Mouse (Mus musculus): ENCODE data around the gene Fgl2. TPM values are rescaled to one million over a fixed set of nuclear protein-coding genes. Genes with fewer than 3 reads are reported as not detected.

The Fgl2 gene
- polyA plus RNA-seq (2012; rRNA removed), result 1.7 and 1.9 TPM in 2 replicates

GRCm38 (mm10) chr5:21372493-21373179, at the start of gene Fgl2:
Gene Fgl2 (plus strand): TSS chr5:21372642.

GRCm38 (mm10) chr5:21424614-21425602, 52.5 kb downstream of the Fgl2 start, which contains the start of the genes Ccdc146 and Fam185a:
Gene Ccdc146 (minus strand): TSS chr5:21424677.
Gene Fam185a (plus strand): TSS chr5:21424958.

Other genes with a start within 250 kb of the Fgl2 start
- gene Gsap, start 186.4 kb upstream of the Fgl2 start, polyA plus RNA-seq (2012; rRNA removed), result 13.7 and 14.6 TPM in 2 replicates
- gene Ccdc146, start 52.0 kb downstream of the Fgl2 start, polyA plus RNA-seq (2012; rRNA removed), result 0.40 and 0.64 TPM in 2 replicates
- 6.0 and 6.6 TPM in 2 replicates for gene Fam185a, start 52.3 kb downstream of the Fgl2 start, polyA plus RNA-seq (2012; rRNA removed)
- gene Lrrc17, start 170.9 kb downstream of the Fgl2 start, polyA plus RNA-seq (2012; rRNA removed), result 3.2 and 6.3 TPM in 2 replicates